Mouse (Mus musculus) C2C12 (cell line): ENCODE measurements around the gene Ttbk1. TPM values are rescaled to one million over a fixed set of nuclear protein-coding genes. Genes with fewer than 3 reads are reported as not detected.

Experiments used
- H3K27me3 ChIP-seq: one replicate; pipeline ENCODE4 v1.6.1; 2011; ENCODE audit not compliant: control insufficient read depth, insufficient read depth, insufficient read length
- H3K36me3 ChIP-seq: one replicate; pipeline ENCODE4 v1.6.1; 2011; ENCODE audit not compliant: control insufficient read depth, insufficient read depth
- H3K4me3 ChIP-seq: one replicate; pipeline ENCODE4 v1.5.1; 2011; ENCODE audit warnings: mild to moderate bottlenecking, control low read depth; ENCODE audit not compliant: poor library complexity, insufficient read depth, severe bottlenecking
- H3K79me2 ChIP-seq: one replicate; pipeline ENCODE4 v1.6.1; 2011; ENCODE audit not compliant: control insufficient read depth, insufficient read depth
- H3K79me3 ChIP-seq: one replicate; pipeline ENCODE4 v1.6.1; 2011; ENCODE audit warnings: low read depth, control low read depth
- H3ac ChIP-seq: one replicate; pipeline ENCODE3; 2011; ENCODE audit warnings: low read depth; ENCODE audit not compliant: control insufficient read depth, insufficient read length
- CEBPB ChIP-seq: IDR thresholded peaks from one replicate; pipeline ENCODE4 v1.6.1; 2011; ENCODE audit warnings: low read depth, mild to moderate bottlenecking, control low read depth, moderate library complexity
- CTCF ChIP-seq: IDR thresholded peaks from one replicate; pipeline ENCODE4 v1.5.1; 2011; ENCODE audit not compliant: control insufficient read depth, insufficient read depth, insufficient read length
- FOSL1 ChIP-seq: IDR thresholded peaks from one replicate; pipeline ENCODE4 v1.8.0; 2011; ENCODE audit warnings: mild to moderate bottlenecking, low read length; ENCODE audit not compliant: poor library complexity, insufficient read depth, severe bottlenecking
- MAX ChIP-seq: IDR thresholded peaks from one replicate; pipeline ENCODE4 v1.6.1; 2011; ENCODE audit warnings: mild to moderate bottlenecking, control low read depth
- MYOD1 ChIP-seq: IDR thresholded peaks from one replicate; pipeline ENCODE4 v1.6.1; 2011; ENCODE audit warnings: low read depth; ENCODE audit not compliant: control insufficient read depth, insufficient read length
- MYOG ChIP-seq: IDR thresholded peaks from one replicate; pipeline ENCODE4 v1.6.1; 2011; ENCODE audit not compliant: control insufficient read depth, insufficient read length; ENCODE audit errors: extremely low read depth
- USF1 ChIP-seq: IDR thresholded peaks from one replicate; pipeline ENCODE4 v1.6.1; 2011; ENCODE audit warnings: low read depth, mild to moderate bottlenecking, control low read depth, moderate library complexity
- polyA plus RNA-seq: library from polyadenylated mRNA; unstranded; fragments of >200 nt; fragmentation: generic; extraction: Trizol; gene quantifications from one replicate; pipeline ENCODE4 v1.2.1, GENCODE M21; 2012; ENCODE audit warnings: missing spikeins

The Ttbk1 gene
- polyA plus RNA-seq, 1 experiment, result 0.01 TPM

GRCm38 (mm10) chr17:46520385-46520979 lies 33.0 kb upstream of the Ttbk1 start:
- no peaks in the 10 kb centered on the region for H3K36me3 ChIP-seq
- no peaks in the 10 kb centered on the region for H3K79me3 ChIP-seq
- H3K79me2 ChIP-seq, result no peaks in the 10 kb centered on the region
- peaks cover 37% of the 10 kb centered on the region for H3K27me3 ChIP-seq
- no peak overlapping the region for H3ac ChIP-seq
- TF ChIP-seq MYOD1, result no peak
- no peak for TF ChIP-seq CTCF
- TF ChIP-seq MYOG, result no peak
- TF ChIP-seq FOSL1, result no peak
- no peak for TF ChIP-seq MAX
- TF ChIP-seq USF1, result no peak
- no peak for TF ChIP-seq CEBPB
- no peak overlapping the region for H3K4me3 ChIP-seq

DNA sequence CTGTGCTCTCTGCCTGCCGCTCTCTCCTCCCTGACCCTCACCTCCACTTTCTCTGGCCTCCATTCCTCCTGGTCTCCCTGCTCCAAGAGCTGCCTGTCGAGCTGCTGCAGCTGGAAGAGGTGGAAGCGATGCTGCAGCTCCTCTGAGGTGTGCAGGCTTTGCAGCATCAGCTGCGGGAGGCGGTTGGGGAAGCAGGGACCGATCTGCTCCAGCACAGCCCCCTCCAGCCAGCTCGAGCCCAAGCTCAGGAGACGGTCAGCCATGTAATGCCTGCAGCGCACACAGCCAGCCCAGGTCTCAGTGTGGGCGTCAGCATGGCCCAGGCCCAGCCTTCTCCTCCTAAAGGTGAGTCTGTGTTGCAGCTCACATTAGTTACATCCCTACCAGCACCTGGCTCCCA lies 32.5 kb upstream of the Ttbk1 start:
- peaks cover 37% of the 10 kb centered on the region for H3K27me3 ChIP-seq
- TF ChIP-seq FOSL1, result no peak
- TF ChIP-seq MYOD1, result no peak
- TF ChIP-seq MYOG, result no peak
- TF ChIP-seq CEBPB, result no peak
- TF ChIP-seq USF1, result no peak
- no peak for TF ChIP-seq MAX
- no peak for TF ChIP-seq CTCF
- H3K36me3 ChIP-seq, result no peaks in the 10 kb centered on the region
- H3K79me3 ChIP-seq, result no peaks in the 10 kb centered on the region
- H3ac ChIP-seq, result no peak overlapping the region
- no peaks in the 10 kb centered on the region for H3K79me2 ChIP-seq
- H3K4me3 ChIP-seq, result no peak overlapping the region

GRCm38 (mm10) chr17:46513329-46513728 lies 25.9 kb upstream of the Ttbk1 start:
- H3ac ChIP-seq, result no peak overlapping the region
- H3K4me3 ChIP-seq, result no peak overlapping the region
- H3K36me3 ChIP-seq, result no peaks in the 10 kb centered on the region
- H3K79me3 ChIP-seq, result no peaks in the 10 kb centered on the region
- no peaks in the 10 kb centered on the region for H3K27me3 ChIP-seq
- TF ChIP-seq USF1, result no peak
- no peak for TF ChIP-seq MAX
- TF ChIP-seq FOSL1, result no peak
- no peak for TF ChIP-seq MYOD1
- no peak for TF ChIP-seq MYOG
- TF ChIP-seq CTCF, result no peak
- TF ChIP-seq CEBPB, result no peak
- H3K79me2 ChIP-seq, result no peaks in the 10 kb centered on the region

GRCm38 (mm10) chr17:46511059-46511710 lies 23.7 kb upstream of the Ttbk1 start:
- peak; percentile 51 for TF ChIP-seq CTCF
- TF ChIP-seq CEBPB, result no peak
- no peak for TF ChIP-seq USF1
- H3K79me2 ChIP-seq, result no peaks in the 10 kb centered on the region
- H3ac ChIP-seq, result no peak overlapping the region
- H3K36me3 ChIP-seq, result no peaks in the 10 kb centered on the region
- H3K4me3 ChIP-seq, result no peak overlapping the region
- H3K27me3 ChIP-seq, result no peaks in the 10 kb centered on the region
- no peaks in the 10 kb centered on the region for H3K79me3 ChIP-seq

- no peak overlapping the region for H3K4me3 ChIP-seq
- H3K27me3 ChIP-seq, result no peaks in the 10 kb centered on the region
- no peaks in the 10 kb centered on the region for H3K79me3 ChIP-seq
- no peaks in the 10 kb centered on the region for H3K36me3 ChIP-seq
- no peaks in the 10 kb centered on the region for H3K79me2 ChIP-seq
- no peak for TF ChIP-seq CTCF
- no peak for TF ChIP-seq FOSL1
- TF ChIP-seq MYOG, result no peak
- TF ChIP-seq USF1, result no peak
- TF ChIP-seq MAX, result no peak
- no peak for TF ChIP-seq CEBPB
- no peak for TF ChIP-seq MYOD1
- no peak overlapping the region for H3ac ChIP-seq
Measured at GRCm38 (mm10) chr17:46505617-46506016, 18.1 kb upstream of the Ttbk1 start.
